Mouse (Mus musculus): ENCODE results near the gene Klhdc7b. TPM values are rescaled to one million over a fixed set of nuclear protein-coding genes. Genes with fewer than 3 reads are reported as not detected.

Gene Klhdc7b
- polyA plus RNA-seq, 1 experiment: 1.1 TPM

DNA sequence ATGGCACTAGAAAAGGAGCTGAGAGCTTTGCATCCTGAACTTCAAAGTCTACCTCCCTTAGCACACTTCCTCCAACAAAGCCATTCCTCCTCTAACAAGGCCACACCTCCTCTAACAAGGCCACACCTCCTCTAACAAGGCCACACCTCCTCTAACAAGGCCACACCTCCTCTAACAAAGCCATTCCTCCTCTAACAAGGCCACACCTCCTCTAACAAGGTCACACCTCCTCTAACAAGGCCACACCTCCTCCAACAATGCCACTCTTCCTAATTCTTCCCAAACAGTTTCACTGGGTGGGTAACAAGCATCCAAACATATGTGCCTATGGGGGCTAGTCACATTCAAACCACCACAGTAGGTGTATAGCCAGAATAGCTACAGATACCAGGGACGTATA, 17.8 kb downstream of the Klhdc7b start:
- WGBS: 93% methylated on average over 1 of the region's 1 CpGs
- H3K27ac ChIP-seq (ENCODE audit: insufficient read depth, low read depth, low read length): no peak overlapping the region
- H3K4me3 ChIP-seq (ENCODE audit: low read depth, low read length): no peak overlapping the region
- TF ChIP-seq CTCF (IDR thresholded peaks at IDR 0.05; ENCODE audit: extremely low read depth, insufficient read length, insufficient replicate concordance, low read depth, low read length) (no peak), POLR2A (IDR thresholded peaks at IDR 0.05; ENCODE audit: low read depth, low read length) (no peak)
- peaks cover 11% of the 10 kb centered on the region for H3K4me1 ChIP-seq (ENCODE audit: control insufficient read depth, insufficient read depth, insufficient read length, low read length)
- H3K27me3 ChIP-seq (ENCODE audit: control insufficient read depth, insufficient read depth, low read length): no peaks in the 10 kb centered on the region
- no peaks in the 10 kb centered on the region for H3K36me3 ChIP-seq (ENCODE audit: control insufficient read depth, insufficient read depth, low read length)

DNA sequence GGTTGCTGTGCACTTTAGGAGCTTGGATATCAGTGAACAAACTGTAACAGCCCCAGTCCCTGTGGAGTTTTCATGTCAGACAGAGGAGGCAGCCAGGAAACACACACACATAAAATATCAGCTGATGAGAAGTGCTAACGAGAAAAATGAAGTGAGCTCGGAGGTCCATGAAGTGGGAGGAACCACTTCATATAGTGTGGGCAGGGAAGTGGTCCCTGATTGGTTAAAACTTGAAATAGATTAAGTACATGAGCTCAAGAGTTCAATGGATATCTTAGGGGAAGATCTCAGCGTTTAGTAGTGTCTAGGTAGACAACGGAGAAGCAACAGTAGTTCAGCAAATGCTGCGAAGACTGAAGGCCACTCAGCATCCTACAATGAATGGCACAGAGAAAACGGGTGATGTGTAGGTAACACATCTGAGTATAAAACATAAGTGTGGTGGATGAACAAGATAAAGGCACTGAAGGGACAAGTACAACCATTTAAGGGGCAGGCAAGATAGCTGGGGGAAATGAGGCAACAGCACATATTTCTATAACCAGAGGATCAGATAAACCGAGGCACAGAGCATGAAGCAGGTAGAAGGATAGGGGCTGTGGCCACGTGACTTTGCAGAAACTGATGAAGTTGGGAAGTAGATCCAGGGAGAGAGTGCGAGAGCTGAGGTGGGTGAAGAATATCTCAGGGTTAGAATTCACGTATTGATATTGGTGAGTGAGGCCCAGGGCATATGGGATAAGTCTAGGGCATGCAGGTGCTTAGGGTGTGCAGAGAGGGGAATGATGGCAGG, 20.3 kb downstream of the Klhdc7b start:
- Histone ChIP-seq H3K27me3 (ENCODE audit: control insufficient read depth, insufficient read depth, low read length) (no peaks in the 10 kb centered on the region), H3K27ac (ENCODE audit: insufficient read depth, low read depth, low read length) (no peak overlapping the region), H3K36me3 (ENCODE audit: control insufficient read depth, insufficient read depth, low read length) (no peaks in the 10 kb centered on the region), H3K4me3 (ENCODE audit: low read depth, low read length) (no peak overlapping the region), H3K4me1 (ENCODE audit: control insufficient read depth, insufficient read depth, insufficient read length, low read length) (peaks cover 4% of the 10 kb centered on the region; the same call in 1 of the 2 replicates)
- WGBS: 74% methylated on average over 10 of the region's 10 CpGs
- TF ChIP-seq CTCF (IDR thresholded peaks at IDR 0.05; ENCODE audit: extremely low read depth, insufficient read length, insufficient replicate concordance, low read depth, low read length) (no peak), POLR2A (IDR thresholded peaks at IDR 0.05; ENCODE audit: low read depth, low read length) (no peak)

DNA sequence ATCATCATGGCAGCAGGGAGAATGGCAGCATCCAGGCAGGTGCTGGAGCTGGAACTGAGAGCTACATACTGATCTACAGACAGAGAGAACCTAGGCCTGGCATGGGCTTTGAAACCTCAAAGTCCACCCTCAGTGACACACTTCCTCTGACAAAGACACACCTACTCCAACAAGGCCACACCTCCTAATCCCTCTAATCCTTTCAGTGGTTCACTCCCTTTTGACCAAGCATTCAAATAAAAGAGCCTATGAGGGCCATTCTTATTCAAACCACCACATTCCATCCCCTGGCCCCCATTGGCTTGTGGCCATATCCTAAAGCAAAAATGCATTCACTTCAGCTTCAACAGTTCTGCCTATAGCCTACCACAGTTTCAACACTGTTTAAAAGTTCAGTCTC, 22.0 kb downstream of the Klhdc7b start:
- no peak for TF ChIP-seq POLR2A (IDR thresholded peaks at IDR 0.05; ENCODE audit: low read depth, low read length)
- TF ChIP-seq CTCF (IDR thresholded peaks at IDR 0.05; ENCODE audit: extremely low read depth, insufficient read length, insufficient replicate concordance, low read depth, low read length): no peak
- no peaks in the 10 kb centered on the region for H3K36me3 ChIP-seq (ENCODE audit: control insufficient read depth, insufficient read depth, low read length)
- no peaks in the 10 kb centered on the region for H3K27me3 ChIP-seq (ENCODE audit: control insufficient read depth, insufficient read depth, low read length)
- no peak overlapping the region for H3K27ac ChIP-seq (ENCODE audit: insufficient read depth, low read depth, low read length)
- no peak overlapping the region for H3K4me3 ChIP-seq (ENCODE audit: low read depth, low read length)
- H3K4me1 ChIP-seq (ENCODE audit: control insufficient read depth, insufficient read depth, insufficient read length, low read length): no peaks in the 10 kb centered on the region

DNA sequence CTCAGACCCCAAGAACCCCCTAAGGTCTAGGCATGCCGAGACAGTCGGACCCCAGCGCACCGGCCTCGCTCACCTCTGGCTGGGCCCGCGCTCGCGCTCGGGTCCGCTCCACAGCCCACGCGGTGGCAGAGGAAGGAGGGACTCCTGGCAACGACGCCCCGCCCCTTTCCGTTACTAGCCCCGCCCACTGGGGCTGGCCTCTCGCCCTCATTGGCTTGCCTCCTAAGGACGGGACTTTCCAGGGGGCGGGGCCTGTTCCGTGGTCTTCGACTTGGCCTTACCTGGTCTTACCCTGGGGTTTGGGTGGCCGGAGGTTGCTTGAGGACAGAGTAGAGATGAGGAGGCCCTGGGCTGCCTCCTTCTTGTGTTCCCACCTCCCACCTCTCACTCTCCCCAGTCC, 25.4 kb downstream of the Klhdc7b start, which contains the start of gene Syce3:
Gene Syce3, minus strand, starts transcription at position 386 of the 400 bp plus-strand sequence.
- H3K4me3 ChIP-seq (ENCODE audit: low read depth, low read length): no peak within 1 kb of the TSS
- no peak within 1 kb of the TSS for H3K27ac ChIP-seq (ENCODE audit: insufficient read depth, low read depth, low read length)
- H3K4me1 ChIP-seq (ENCODE audit: control insufficient read depth, insufficient read depth, insufficient read length, low read length): no peaks in the 10 kb centered on the region
- WGBS: 84% methylated on average over 24 of the region's 24 CpGs
- no peak for TF ChIP-seq CTCF (IDR thresholded peaks at IDR 0.05; ENCODE audit: extremely low read depth, insufficient read length, insufficient replicate concordance, low read depth, low read length)
- no peaks in the 10 kb centered on the region for H3K27me3 ChIP-seq (ENCODE audit: control insufficient read depth, insufficient read depth, low read length)
- H3K36me3 ChIP-seq (ENCODE audit: control insufficient read depth, insufficient read depth, low read length): no peaks in the 10 kb centered on the region

DNA sequence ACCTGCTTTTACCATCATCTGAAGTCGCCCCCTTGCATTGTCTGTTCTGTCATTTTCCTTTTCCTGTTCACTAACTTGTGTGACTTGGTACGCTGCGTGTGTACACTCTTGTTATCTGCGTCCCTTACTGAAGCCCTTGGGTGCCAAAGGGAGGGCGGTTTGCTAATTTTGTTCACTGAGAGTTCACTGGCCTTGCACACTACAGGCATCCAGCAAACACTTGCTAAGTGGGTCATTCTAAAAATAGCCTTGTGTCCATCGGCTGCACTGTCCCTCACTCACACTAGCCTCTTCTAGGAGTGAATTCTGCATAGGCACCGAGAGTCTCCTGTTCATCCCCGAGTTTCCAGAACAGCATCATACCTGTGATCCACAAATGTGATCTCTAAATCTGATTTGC, 30.6 kb downstream of the Klhdc7b start:
- WGBS: 84% methylated on average over 8 of the region's 8 CpGs
- no peaks in the 10 kb centered on the region for H3K27me3 ChIP-seq (ENCODE audit: control insufficient read depth, insufficient read depth, low read length)
- no peak for TF ChIP-seq CTCF (IDR thresholded peaks at IDR 0.05; ENCODE audit: extremely low read depth, insufficient read length, insufficient replicate concordance, low read depth, low read length)
- TF ChIP-seq POLR2A (IDR thresholded peaks at IDR 0.05; ENCODE audit: low read depth, low read length): no peak
- H3K27ac ChIP-seq (ENCODE audit: insufficient read depth, low read depth, low read length): no peak overlapping the region
- H3K4me3 ChIP-seq (ENCODE audit: low read depth, low read length): no peak overlapping the region
- H3K36me3 ChIP-seq (ENCODE audit: control insufficient read depth, insufficient read depth, low read length): peaks cover 33% of the 10 kb centered on the region
- H3K4me1 ChIP-seq (ENCODE audit: control insufficient read depth, insufficient read depth, insufficient read length, low read length): no peaks in the 10 kb centered on the region

DNA sequence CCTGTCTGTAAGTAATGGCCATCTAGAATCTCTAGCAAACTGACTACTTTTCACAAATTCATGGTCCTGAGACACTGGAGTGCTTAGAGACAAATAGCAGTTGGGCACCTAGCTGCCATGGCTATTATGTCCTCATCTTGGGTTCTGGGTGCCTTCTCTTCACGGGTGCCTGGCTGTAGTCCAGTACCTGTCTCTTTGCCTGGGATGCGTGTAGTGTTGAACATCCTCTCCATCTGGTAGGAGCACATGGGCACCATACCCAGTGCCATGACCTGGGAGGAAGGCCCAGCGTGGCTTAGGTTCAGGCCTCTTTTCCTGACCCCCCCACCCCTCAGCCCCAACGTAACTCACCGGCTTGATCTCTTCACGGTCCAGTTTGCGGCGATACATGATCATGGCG, 37.2 kb downstream of the Klhdc7b start:
- 94% methylated on average over 9 of the region's 9 CpGs for WGBS
- no peak overlapping the region for H3K27ac ChIP-seq (ENCODE audit: insufficient read depth, low read depth, low read length)
- TF ChIP-seq CTCF (IDR thresholded peaks at IDR 0.05; ENCODE audit: extremely low read depth, insufficient read length, insufficient replicate concordance, low read depth, low read length) (no peak), POLR2A (IDR thresholded peaks at IDR 0.05; ENCODE audit: low read depth, low read length) (no peak)

DNA sequence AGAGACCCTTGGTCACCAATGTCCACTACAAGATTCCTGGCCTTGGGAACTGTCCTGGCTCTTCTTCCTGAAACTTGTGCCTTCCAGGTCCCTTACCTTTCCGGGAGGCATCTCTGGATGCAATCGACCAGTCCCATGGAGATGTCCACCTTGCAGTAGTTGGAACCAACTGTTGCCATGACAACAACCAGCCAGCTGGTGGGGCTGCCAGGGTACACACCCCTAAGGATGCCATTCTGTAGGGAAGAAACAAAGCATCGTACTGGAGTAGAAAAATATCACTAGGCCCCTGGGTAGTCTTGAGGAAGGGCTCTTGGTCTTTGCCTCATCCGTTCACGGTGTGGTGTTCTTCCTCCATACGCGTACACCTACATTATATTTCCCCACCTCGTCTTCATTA, 39.9 kb downstream of the Klhdc7b start:
- H3K27me3 ChIP-seq (ENCODE audit: control insufficient read depth, insufficient read depth, low read length): no peaks in the 10 kb centered on the region
- H3K4me1 ChIP-seq (ENCODE audit: control insufficient read depth, insufficient read depth, insufficient read length, low read length): peaks cover 2% of the 10 kb centered on the region; the same call in 1 of the 2 replicates
- no peak overlapping the region for H3K4me3 ChIP-seq (ENCODE audit: low read depth, low read length)
- no peak for TF ChIP-seq CTCF (IDR thresholded peaks at IDR 0.05; ENCODE audit: extremely low read depth, insufficient read length, insufficient replicate concordance, low read depth, low read length)
- TF ChIP-seq POLR2A (IDR thresholded peaks at IDR 0.05; ENCODE audit: low read depth, low read length): no peak
- no peak overlapping the region for H3K27ac ChIP-seq (ENCODE audit: insufficient read depth, low read depth, low read length)
- 88% methylated on average over 8 of the region's 8 CpGs for WGBS
- H3K36me3 ChIP-seq (ENCODE audit: control insufficient read depth, insufficient read depth, low read length): peaks cover 66% of the 10 kb centered on the region

More for the DNA sequence above, 37.2 kb downstream of the Klhdc7b start:
- no peaks in the 10 kb centered on the region for H3K4me1 ChIP-seq (ENCODE audit: control insufficient read depth, insufficient read depth, insufficient read length, low read length)
- H3K36me3 ChIP-seq (ENCODE audit: control insufficient read depth, insufficient read depth, low read length): peaks cover 74% of the 10 kb centered on the region
- no peaks in the 10 kb centered on the region for H3K27me3 ChIP-seq (ENCODE audit: control insufficient read depth, insufficient read depth, low read length)
- H3K4me3 ChIP-seq (ENCODE audit: low read depth, low read length): no peak overlapping the region
